Mouse (Mus musculus) myocyte (in vitro differentiated cells): ENCODE results near the gene Npas2. TPM values are rescaled to one million over a fixed set of nuclear protein-coding genes. Genes with fewer than 3 reads are reported as not detected.

Experiments
- H3K27me3 ChIP-seq: one replicate; pipeline ENCODE4 v1.6.1; 2011; ENCODE audit not compliant: control insufficient read depth, insufficient read depth, insufficient read length
- H3K36me3 ChIP-seq: one replicate; pipeline ENCODE4 v1.6.1; 2011; ENCODE audit not compliant: control insufficient read depth, insufficient read depth
- H3K4me2 ChIP-seq: one replicate; pipeline ENCODE4 v1.6.1; 2011; ENCODE audit warnings: low read depth, control low read depth
- H3K4me3 ChIP-seq: one replicate; pipeline ENCODE4 v1.5.1; 2011; ENCODE audit warnings: mild to moderate bottlenecking, control low read depth, moderate library complexity
- H3K79me2 ChIP-seq: one replicate; pipeline ENCODE4 v1.6.1; 2011; ENCODE audit not compliant: control insufficient read depth, insufficient read depth
- H3ac ChIP-seq: one replicate; pipeline ENCODE4 v1.6.1; 2011; ENCODE audit not compliant: control insufficient read depth, insufficient read length
- CEBPB ChIP-seq: IDR thresholded peaks from 2 replicates; pipeline ENCODE4 v1.6.1; 2011; ENCODE audit warnings: mild to moderate bottlenecking, moderate library complexity; ENCODE audit not compliant: poor library complexity, insufficient read depth, severe bottlenecking
- E2F4 ChIP-seq: IDR thresholded peaks from one replicate; pipeline ENCODE4 v1.6.1; 2011; ENCODE audit warnings: mild to moderate bottlenecking, control low read depth, moderate library complexity; ENCODE audit not compliant: insufficient read depth
- MAX ChIP-seq: IDR thresholded peaks from one replicate; pipeline ENCODE4 v1.6.1; 2011; ENCODE audit warnings: low read depth, mild to moderate bottlenecking, control low read depth
- MYOD1 ChIP-seq, 3 experiments: IDR thresholded peaks; one replicate each; pipeline ENCODE4 v1.6.1; 2011; ENCODE audit warnings: control low read depth in 2 of 3, low read depth in 2 of 3, mild to moderate bottlenecking in 2 of 3, moderate library complexity in 1 of 3; ENCODE audit not compliant: insufficient read length in 2 of 3, control insufficient read depth in 1 of 3
- MYOG ChIP-seq, 3 experiments: IDR thresholded peaks; one replicate each; pipeline ENCODE4 v1.6.1; 2011; ENCODE audit warnings: control low read depth in 2 of 3, low read depth in 2 of 3, mild to moderate bottlenecking in 2 of 3; ENCODE audit not compliant: insufficient read length in 2 of 3, control insufficient read depth in 1 of 3, insufficient read depth in 1 of 3
- POLR2A ChIP-seq: IDR thresholded peaks from one replicate; pipeline ENCODE4 v1.6.1; 2011; ENCODE audit warnings: low read depth, mild to moderate bottlenecking, control low read depth, moderate library complexity; ENCODE audit not compliant: insufficient read length
- POLR2AphosphoS2 ChIP-seq: IDR thresholded peaks from one replicate; pipeline ENCODE4 v1.6.1; 2011; ENCODE audit warnings: low read depth, control low read depth; ENCODE audit not compliant: insufficient read length
- REST ChIP-seq: IDR thresholded peaks from one replicate; pipeline ENCODE4 v1.6.1; 2011; ENCODE audit warnings: mild to moderate bottlenecking, control low read depth, moderate library complexity; ENCODE audit not compliant: insufficient read depth, insufficient read length
- SRF ChIP-seq: IDR thresholded peaks from one replicate; pipeline ENCODE4 v1.6.1; 2011; ENCODE audit warnings: low read depth; ENCODE audit not compliant: control insufficient read depth, insufficient read length
- TCF12 ChIP-seq: IDR thresholded peaks from one replicate; pipeline ENCODE4 v1.6.1; 2011; ENCODE audit warnings: mild to moderate bottlenecking, control low read depth; ENCODE audit not compliant: poor library complexity, insufficient read depth, severe bottlenecking
- TCF3 ChIP-seq: IDR thresholded peaks from one replicate; pipeline ENCODE4 v1.6.1; 2011; ENCODE audit warnings: low read depth, control low read depth; ENCODE audit not compliant: insufficient read length
- USF1 ChIP-seq: IDR thresholded peaks from one replicate; pipeline ENCODE4 v1.6.1; 2011; ENCODE audit warnings: low read depth, mild to moderate bottlenecking, control low read depth, moderate library complexity
- polyA plus RNA-seq: library from polyadenylated mRNA; unstranded; fragments of >200 nt; fragmentation: generic; extraction: Trizol; gene quantifications from one replicate; pipeline ENCODE4 v1.2.1, GENCODE M21; 2012; ENCODE audit warnings: missing spikeins

Npas2 gene
- polyA plus RNA-seq, 1 experiment, result 0.01 TPM

- Histone ChIP-seq H3K4me2 (no peak overlapping the region), H3K27me3 (peaks cover 11% of the 10 kb centered on the region), H3ac (no peak overlapping the region), H3K4me3 (no peak overlapping the region), H3K36me3 (no peaks in the 10 kb centered on the region), H3K79me2 (no peaks in the 10 kb centered on the region)
- TF ChIP-seq TCF12, result no peak
- no peak for TF ChIP-seq TCF3
- no peak for TF ChIP-seq SRF
These were observed 191.4 kb downstream of the Npas2 start for GRCm38 (mm10) chr1:39384914-39385313.

DNA sequence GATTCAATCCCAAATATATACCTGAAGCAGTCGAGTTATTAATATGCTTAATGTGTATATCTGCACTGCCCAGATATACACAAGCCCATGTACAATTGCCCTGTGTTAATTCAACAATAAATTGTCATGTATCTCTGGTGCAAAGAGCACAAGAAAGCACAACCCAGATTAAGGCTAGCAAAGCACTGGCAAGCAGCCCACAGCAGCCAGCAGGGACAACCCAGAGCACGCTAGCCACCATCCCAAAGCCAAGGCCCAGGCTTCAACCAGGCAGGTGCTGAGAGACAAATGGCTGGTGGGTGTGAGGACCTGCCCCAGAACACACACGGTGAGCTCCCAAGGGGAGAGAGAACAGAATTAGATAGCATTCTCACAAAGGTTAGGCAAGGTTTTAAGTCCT, 192.9 kb downstream of the Npas2 start:
- no peaks in the 10 kb centered on the region for H3K36me3 ChIP-seq
- no peak overlapping the region for H3ac ChIP-seq
- no peak overlapping the region for H3K4me3 ChIP-seq
- no peak overlapping the region for H3K4me2 ChIP-seq
- no peaks in the 10 kb centered on the region for H3K79me2 ChIP-seq
- H3K27me3 ChIP-seq, result peaks cover 16% of the 10 kb centered on the region
- TF ChIP-seq MYOG (IDR thresholded peaks at IDR 0.05; ENCODE audit: control insufficient read depth in 1 of 3, insufficient read depth in 1 of 3, insufficient read length in 2 of 3, low read depth in 2 of 3) (no peak), USF1 (no peak), REST (no peak), MAX (no peak), CEBPB (no peak)

GRCm38 (mm10) chr1:39387497-39387896, 194.0 kb downstream of the Npas2 start:
- TF ChIP-seq E2F4, result no peak
- TF ChIP-seq MAX, result no peak
- TF ChIP-seq TCF12, result no peak
- no peak for TF ChIP-seq TCF3
- TF ChIP-seq REST, result no peak
- no peak for TF ChIP-seq MYOD1 (IDR thresholded peaks at IDR 0.05; ENCODE audit: control insufficient read depth in 1 of 3, insufficient read length in 2 of 3, low read depth in 2 of 3)
- TF ChIP-seq SRF, result no peak
- no peak for TF ChIP-seq CEBPB
- no peak overlapping the region for H3ac ChIP-seq
- H3K4me2 ChIP-seq, result no peak overlapping the region
- H3K36me3 ChIP-seq, result no peaks in the 10 kb centered on the region
- no peak overlapping the region for H3K4me3 ChIP-seq
- H3K79me2 ChIP-seq, result no peaks in the 10 kb centered on the region
- peaks cover 16% of the 10 kb centered on the region for H3K27me3 ChIP-seq

GRCm38 (mm10) chr1:39388163-39388562, 194.6 kb downstream of the Npas2 start:
- no peak overlapping the region for H3ac ChIP-seq
- no peaks in the 10 kb centered on the region for H3K36me3 ChIP-seq
- no peak overlapping the region for H3K4me3 ChIP-seq
- TF ChIP-seq POLR2AphosphoS2 (no peak), USF1 (no peak), TCF3 (no peak), TCF12 (no peak)
- H3K4me2 ChIP-seq, result no peak overlapping the region
- H3K79me2 ChIP-seq, result no peaks in the 10 kb centered on the region
- peaks cover 16% of the 10 kb centered on the region for H3K27me3 ChIP-seq

GRCm38 (mm10) chr1:39389338-39389737, 195.8 kb downstream of the Npas2 start:
- Histone ChIP-seq H3K4me2 (no peak overlapping the region), H3K79me2 (no peaks in the 10 kb centered on the region), H3K36me3 (no peaks in the 10 kb centered on the region), H3K27me3 (peaks cover 16% of the 10 kb centered on the region), H3ac (no peak overlapping the region), H3K4me3 (no peak overlapping the region)
- TF ChIP-seq CEBPB (no peak), POLR2A (no peak), POLR2AphosphoS2 (no peak), USF1 (no peak), TCF12 (no peak), SRF (no peak), TCF3 (no peak), E2F4 (no peak), MAX (no peak), MYOD1 (IDR thresholded peaks at IDR 0.05; ENCODE audit: control insufficient read depth in 1 of 3, insufficient read length in 2 of 3, low read depth in 2 of 3) (no peak)

DNA sequence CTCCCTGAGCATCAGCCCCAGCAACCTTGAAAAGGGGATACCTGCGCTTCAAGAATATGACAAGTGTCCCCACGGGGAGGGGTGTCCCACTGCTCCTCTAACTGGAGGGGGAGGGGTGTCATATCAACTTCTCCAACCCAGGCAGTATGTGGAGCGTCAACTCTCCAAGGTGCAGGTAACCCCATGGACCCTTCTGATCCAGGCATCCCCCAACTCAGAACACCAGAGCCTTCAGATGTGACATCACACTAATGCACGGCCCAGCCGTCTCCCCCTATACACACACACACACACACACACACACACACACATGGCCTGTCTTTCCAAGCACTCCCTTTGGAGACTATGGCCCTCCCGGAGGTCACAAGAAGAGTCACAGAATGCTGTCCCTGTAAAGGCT, 198.1 kb downstream of the Npas2 start:
- no peaks in the 10 kb centered on the region for H3K79me2 ChIP-seq
- no peaks in the 10 kb centered on the region for H3K36me3 ChIP-seq
- peaks cover 9% of the 10 kb centered on the region for H3K27me3 ChIP-seq
- TF ChIP-seq TCF12, result no peak
- TF ChIP-seq POLR2AphosphoS2, result no peak
- no peak for TF ChIP-seq SRF
- TF ChIP-seq MYOG (IDR thresholded peaks at IDR 0.05; ENCODE audit: control insufficient read depth in 1 of 3, insufficient read depth in 1 of 3, insufficient read length in 2 of 3, low read depth in 2 of 3), result no peak
- no peak for TF ChIP-seq TCF3
- TF ChIP-seq REST, result no peak
- no peak for TF ChIP-seq MYOD1 (IDR thresholded peaks at IDR 0.05; ENCODE audit: control insufficient read depth in 1 of 3, insufficient read length in 2 of 3, low read depth in 2 of 3)
- TF ChIP-seq CEBPB, result no peak
- no peak for TF ChIP-seq E2F4
- no peak for TF ChIP-seq USF1
- no peak for TF ChIP-seq POLR2A
- TF ChIP-seq MAX, result no peak
- H3K4me3 ChIP-seq, result no peak overlapping the region
- no peak overlapping the region for H3K4me2 ChIP-seq
- no peak overlapping the region for H3ac ChIP-seq
